Mouse (Mus musculus) CH12.LX (cell line): ENCODE measurements around the gene Mrgprh.

Experiments used
- CTCF ChIP-seq, 2 experiments: IDR thresholded peaks in 1 of 2; conservative IDR thresholded peaks in 1 of 2; 2 replicates each; pipeline ENCODE4 v1.5.1; 2011 to 2012; ENCODE audit warnings: low read depth in 2 of 2, low read length in 2 of 2, improper control_type of control experiment in 1 of 2, inconsistent platforms in 1 of 2, mild to moderate bottlenecking in 1 of 2, moderate library complexity in 1 of 2
- EP300 ChIP-seq: IDR thresholded peaks from 2 replicates; pipeline ENCODE4 v1.6.1; 2011; ENCODE audit warnings: low read length, improper control_type of control experiment
- POLR2A ChIP-seq: IDR thresholded peaks from 2 replicates; pipeline ENCODE4 v1.6.1; 2011; ENCODE audit warnings: low read depth, mild to moderate bottlenecking, improper control_type of control experiment, low read length
- RAD21 ChIP-seq: IDR thresholded peaks from 2 replicates; pipeline ENCODE4 v1.6.1; 2011; ENCODE audit warnings: low read depth, mild to moderate bottlenecking, low read length, improper control_type of control experiment, moderate library complexity

GRCm38 (mm10) chr17:12891054-12891453, 15.2 kb downstream of the Mrgprh start:
- TF ChIP-seq RAD21 = no peak
- no peak for TF ChIP-seq EP300
- TF ChIP-seq POLR2A = no peak
- TF ChIP-seq CTCF (conservative IDR thresholded peaks at IDR 0.05 in 1 of 2, IDR thresholded peaks at IDR 0.05 in 1 of 2; ENCODE audit: low read depth in 2 of 2, low read length in 2 of 2) = no peak
